Mouse (Mus musculus): ENCODE data around the gene Skp1a.

DNA sequence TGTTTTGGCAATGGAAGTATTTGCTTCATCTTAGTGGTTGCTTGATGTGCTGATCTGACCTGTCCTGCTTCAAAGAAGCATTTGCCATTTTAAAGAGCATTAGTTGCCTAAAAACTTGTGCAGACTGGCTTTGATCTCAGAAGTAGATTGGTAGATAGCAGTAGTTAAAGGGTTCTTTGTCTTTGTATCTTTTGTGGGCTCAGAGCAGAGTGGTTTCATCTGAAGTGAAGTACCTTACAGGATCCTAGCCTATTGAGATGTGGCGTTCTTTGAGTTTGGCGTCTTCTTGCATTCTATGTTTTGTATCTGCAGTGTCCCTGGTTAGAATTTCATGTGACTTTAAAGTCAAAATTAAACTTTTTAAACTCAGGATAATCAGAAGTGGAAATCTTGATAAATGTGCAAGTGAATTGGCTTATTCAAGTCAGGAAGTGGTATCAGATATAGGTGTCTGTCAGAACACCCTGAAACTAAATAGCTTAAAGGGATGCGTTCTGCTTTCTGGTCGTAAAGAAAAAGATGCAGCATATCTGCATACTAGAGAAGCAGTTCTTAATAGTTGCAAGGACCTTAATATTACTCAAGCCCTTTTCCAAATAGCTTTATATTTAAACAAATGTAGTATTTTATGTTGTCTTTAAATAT is 9.2 kb downstream of the Skp1a start:
- TF ChIP-seq TAL1 (IDR thresholded peaks at IDR 0.05; ENCODE audit: low read length): no peak
- no peak for TF ChIP-seq MAFK (IDR thresholded peaks at IDR 0.05; ENCODE audit: borderline replicate concordance, low read depth, low read length)
- no peak for TF ChIP-seq TBP (IDR thresholded peaks at IDR 0.05; ENCODE audit: low read depth, low read length)
- no peak for TF ChIP-seq ETS1 (IDR thresholded peaks at IDR 0.05; ENCODE audit: low read depth, low read length)
- no peak for TF ChIP-seq USF2 (IDR thresholded peaks at IDR 0.05; ENCODE audit: borderline replicate concordance in 1 of 2, insufficient read depth in 1 of 2, low read depth in 1 of 2, low read length in 2 of 2)
- no peak for TF ChIP-seq USF1 (IDR thresholded peaks at IDR 0.05; ENCODE audit: low read depth, low read length)
- no peak for TF ChIP-seq POLR2A (IDR thresholded peaks at IDR 0.05; ENCODE audit: control insufficient read depth in 1 of 2, insufficient read depth in 1 of 2, low read depth in 1 of 2, low read length in 2 of 2, poor library complexity in 1 of 2)
- no peak for TF ChIP-seq CTCF (IDR thresholded peaks at IDR 0.05 in 2 of 3, conservative IDR thresholded peaks at IDR 0.05 in 1 of 3; ENCODE audit: control insufficient read depth in 1 of 3, insufficient read depth in 1 of 3, low read depth in 2 of 3, low read length in 3 of 3, poor library complexity in 1 of 3, severe bottlenecking in 1 of 3)
- TF ChIP-seq SIN3A (IDR thresholded peaks at IDR 0.05; ENCODE audit: low read length): no peak; the same call in 1 of the 2 replicates
- no peak for TF ChIP-seq EP300 (IDR thresholded peaks at IDR 0.05; ENCODE audit: low read depth in 1 of 2, low read length in 2 of 2)
- TF ChIP-seq POLR2AphosphoS2 (IDR thresholded peaks at IDR 0.05; ENCODE audit: low read length): no peak
- TF ChIP-seq CHD2 (IDR thresholded peaks at IDR 0.05; ENCODE audit: low read length): no peak
- no peak for TF ChIP-seq JUND (IDR thresholded peaks at IDR 0.05; ENCODE audit: low read depth, low read length)
- no peak for TF ChIP-seq KAT2A (conservative IDR thresholded peaks at IDR 0.05; ENCODE audit: low read depth, low read length)
